Mouse (Mus musculus) layer of hippocampus, adult 9-11 months (tissue): ENCODE results near the gene Gps1.
"Not testable (repeated sequence)": the region's sequence is repeated elsewhere in the genome, so short reads cannot be mapped to it uniquely, and the experiment has no call there.

Experiments used
- DNase-seq: peaks from one replicate; pipeline ENCODE4 v3.0.0; 2022

The Gps1 gene

DNA sequence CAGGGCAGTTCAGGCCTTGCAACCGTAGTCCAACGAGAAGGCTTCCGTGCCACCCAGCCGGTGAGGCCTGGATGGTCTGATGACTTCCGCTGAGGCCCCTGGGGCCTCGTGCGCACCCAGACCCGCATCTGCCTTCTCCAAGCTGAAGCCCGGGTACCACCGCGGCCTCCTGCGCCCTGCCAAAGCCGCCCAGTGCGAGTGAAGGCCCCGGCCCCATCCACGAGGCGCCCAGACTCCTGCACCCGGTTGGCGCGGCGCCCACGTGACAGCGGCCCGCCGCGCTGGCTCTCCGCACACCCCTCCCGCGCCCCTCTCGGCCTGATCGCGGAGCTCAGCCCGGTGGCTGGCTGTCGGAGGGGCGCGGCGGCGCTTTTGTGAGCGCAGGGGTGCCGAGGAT, 39.5 kb downstream of the Gps1 start:
- no peak for DNase-seq

DNA sequence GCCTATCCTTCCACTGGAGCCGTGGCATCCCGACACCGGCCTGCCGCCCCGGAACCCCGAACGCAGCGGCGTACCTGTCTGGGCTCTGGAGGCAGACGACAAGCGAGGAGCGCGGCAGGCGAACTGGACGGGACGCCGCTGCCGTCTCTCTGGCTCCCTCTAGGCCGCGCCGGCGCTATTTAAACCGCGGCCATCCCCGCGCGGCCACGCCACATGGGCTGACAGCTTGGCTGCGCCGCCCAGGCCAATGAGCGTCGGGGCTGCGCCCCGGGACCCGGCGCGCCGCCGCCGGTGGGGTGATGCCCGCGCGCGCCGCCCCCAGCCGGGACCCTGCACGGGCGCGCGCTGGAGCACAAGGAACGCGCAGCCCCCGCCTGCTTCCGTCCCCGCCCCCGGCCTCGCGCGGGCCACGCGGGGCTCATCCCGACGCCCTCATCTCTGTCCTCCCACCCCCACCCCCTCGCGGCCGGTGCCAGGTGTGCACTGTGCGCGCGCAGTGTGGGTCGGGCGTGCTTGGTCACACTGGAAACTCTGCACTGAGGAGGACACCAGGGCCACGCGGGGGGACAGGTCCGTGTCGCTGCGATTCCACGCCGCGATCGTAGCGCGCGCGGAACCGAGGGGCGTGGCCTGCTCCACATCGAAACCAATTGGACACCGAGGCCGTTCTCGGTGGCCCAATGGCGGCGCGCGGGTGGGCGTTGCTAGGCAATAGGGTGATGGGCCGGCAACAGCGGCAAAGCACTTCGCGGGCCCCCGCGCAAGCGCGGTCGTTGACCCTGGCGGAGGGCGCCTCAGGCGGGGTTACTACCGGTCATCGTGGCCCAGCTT, 40.1 kb downstream of the Gps1 start, which contains the start of gene Fasn:
Fasn (minus strand) TSS at position 592 of the 831 bp plus-strand sequence.
- DNase-seq: peak; percentile 99

DNA sequence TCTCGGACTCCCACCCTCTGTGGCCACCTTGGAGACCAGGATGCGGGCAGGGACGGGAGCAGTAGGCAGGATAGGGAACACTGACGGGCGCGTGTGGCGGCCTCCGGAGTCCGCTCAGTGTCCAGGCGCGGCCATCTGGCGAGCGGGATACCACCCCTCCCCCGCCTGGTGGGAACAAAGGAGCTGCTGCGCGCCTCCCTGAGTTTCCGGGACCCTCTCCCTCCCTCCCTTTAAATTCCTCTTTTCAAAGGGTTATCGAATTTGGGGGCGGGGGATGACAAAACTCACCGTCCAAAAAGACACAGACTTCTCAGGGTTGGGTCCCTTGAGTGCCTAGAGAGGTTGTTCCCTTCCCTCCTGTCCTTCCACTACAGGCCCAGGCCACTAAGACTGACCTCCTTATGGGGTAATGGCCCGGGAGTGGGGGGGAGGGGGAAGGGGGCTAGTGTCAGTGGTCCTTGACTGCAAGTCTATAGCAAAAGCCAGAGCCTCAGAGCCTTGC, 40.8 kb downstream of the Gps1 start:
- DNase-seq: no peak

DNA sequence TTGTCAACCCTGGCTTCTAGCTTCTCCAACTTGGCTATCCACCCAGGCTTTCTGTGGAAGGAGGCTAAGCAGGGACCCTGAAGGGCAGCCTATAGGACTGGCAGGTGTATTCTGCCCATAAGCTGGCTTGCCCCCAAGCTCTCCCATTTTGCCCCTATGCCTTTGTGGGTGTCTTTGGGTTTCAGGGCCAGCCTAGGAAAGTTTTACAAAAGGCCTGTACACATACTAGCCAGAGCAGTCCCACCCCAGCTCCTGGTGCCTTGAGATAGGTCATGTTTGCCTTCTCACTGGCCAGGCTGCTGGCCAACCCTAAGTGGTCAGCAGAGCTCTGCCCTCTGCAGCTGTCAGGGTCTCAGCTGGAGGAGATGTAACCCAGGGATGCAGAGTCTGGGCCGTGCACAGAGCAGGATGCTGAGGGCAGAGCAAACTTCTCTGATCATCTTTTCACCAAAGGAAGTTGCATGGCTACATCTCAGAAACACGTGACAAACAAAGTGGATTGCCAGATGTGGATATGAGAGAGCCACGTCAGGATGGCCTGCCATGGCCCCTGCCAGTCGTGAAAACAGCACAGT, 41.3 kb downstream of the Gps1 start:
- DNase-seq: no peak

DNA sequence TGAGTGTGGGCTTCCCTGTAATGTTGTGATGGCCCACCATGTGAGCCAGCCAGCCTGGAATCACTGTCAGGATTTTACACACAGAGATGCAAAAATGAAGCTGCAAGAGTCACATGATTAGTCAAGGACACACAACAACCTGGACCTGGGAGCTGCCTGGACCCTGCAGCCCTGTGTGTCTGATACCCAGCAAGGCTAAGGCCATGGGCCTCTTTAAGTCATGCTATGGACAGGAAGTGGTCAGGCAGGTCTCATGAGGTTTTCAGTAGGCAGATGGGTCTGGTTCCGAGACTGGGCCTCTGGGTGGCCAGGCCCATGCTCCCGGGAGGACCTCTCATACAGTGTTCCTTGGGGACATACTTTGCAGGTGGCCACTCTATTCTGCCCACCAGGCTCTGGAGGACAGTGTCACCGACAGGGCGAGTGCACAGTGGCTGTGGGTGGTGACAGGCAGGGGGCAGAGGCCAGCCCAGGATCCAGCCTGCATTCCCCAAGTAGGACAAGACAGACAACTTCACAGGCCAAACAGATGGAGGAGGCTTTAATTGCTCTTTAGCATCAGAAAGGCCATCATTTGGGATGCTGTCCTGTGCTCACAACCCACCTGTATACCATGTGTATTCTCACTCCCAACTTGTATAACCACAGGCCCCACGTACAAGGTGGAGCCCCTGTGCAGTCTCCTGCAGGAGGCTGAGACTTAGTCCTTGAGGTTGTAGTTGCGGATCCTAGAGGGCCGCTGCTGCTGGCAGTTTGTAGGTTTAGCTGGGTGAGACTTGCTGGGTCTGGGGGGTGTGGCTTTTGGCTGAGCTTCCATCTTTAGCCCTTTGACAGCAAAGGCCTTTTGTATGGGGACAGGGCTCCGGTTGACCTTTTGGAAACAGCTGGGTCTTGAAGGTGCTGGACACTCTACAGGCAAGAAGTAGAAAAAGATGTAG, 42.2 kb downstream of the Gps1 start:
- DNase-seq: no peak

DNA sequence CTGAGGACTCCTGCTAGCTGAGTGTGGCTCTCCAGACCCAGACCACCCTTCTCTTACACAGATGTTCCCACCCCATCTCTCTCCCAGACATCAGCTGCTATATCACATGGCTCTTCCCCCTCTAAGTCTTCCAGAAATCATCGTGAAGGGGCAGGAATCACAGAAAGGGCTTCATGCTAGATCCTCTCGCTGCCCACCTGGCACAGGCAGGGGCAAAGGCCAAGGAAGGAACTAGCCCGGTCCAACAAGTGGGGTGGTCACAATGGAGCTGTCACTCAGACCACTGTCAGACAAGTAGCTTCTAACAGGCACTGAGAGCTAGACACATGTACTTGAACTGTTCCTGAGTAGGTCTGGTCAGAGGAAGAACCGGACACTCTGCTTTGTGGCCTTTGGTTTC, 44.3 kb downstream of the Gps1 start:
- no peak for DNase-seq

DNA sequence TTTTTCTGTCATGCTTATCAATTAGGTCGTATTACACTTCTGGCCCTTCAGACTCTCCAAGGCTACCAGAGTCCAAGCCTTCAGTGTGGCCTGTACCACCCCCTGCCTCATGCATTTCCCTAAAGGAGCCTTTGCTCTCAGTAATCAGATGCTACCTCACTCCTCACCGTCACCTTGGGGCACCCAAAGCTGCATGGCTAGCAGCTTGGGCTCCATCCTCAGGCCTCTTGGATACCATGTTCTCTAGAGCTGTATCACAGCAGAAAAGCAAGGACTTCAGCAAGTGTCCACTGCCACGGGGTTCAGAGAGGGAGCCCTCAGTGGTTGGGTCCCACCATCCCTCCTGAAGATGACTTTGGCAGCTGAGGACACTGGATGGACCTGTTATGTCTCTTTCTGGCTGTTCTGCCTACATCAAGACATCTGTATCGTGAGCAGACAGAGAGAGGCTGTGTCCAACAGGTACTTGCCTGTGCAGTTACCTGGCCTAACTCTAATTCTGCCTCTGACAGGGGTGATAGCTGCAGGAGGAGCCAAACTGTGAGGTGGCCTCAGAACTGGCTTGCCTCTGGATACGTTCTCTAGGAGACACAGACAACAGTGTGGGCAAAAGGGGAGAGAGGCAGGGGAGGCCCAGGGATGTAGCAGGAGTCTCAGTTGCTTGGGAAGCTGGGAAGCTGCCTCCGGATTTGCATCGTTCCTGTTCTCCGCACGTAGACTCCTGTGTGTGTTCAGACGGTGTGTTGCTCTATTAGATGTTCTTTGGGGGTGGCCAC, 45.9 kb downstream of the Gps1 start:
- DNase-seq: no peak

DNA sequence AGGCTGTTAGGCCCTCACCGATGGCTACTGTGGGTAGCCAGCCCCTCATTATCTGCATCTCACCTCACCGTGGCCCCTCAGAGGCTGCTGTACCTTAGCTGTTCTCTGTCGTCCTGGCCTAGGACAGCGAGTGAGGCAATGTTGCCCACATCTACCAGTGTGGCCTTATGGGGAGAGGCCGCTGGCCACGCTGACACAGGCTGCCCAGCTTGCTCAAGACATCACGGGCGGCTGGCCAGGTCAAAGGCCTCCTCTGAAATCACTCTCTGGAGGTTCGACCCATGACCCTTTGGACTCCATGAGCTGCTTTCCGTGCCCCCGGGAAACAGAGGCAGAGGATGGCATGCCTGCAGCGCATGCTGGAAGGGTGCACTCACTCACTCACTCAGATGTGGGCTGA, 46.6 kb downstream of the Gps1 start:
- no peak for DNase-seq

DNA sequence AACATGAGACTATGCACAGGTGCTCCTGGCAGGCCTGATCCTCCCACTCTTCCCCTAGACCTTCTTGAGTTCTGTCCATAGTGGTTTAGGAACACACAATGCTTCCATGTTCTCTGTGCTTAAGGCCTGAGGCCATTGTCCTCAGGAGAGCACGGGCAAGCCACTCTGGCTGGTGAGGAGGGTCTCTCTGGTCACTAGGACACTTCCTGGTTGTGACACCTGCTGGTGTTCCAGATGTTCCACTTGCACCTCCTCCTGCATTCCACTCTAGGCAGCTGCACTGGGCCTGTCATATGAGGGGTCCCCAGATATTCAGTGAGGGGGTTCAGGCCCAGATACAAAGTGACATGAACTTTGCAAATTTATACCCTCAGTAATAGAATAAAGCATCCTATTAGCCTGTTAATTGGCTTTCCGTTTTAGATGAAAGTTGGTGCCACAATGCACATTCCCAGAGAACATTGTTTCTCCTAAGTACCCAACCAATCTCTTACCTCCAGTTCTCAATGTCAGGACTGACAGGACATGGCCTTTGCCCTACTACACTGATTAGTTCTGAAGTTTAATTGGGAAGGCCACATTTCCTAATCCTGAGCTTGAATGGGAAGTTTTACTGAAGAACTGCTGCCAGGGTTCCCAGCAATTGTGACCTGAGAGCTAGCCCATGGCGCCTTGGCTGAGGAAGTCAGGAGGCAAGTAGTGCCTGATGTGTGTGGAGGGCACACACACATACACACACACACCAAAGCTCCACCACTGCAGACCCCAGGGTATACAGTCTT, 47.8 kb downstream of the Gps1 start:
- DNase-seq: no peak

DNA sequence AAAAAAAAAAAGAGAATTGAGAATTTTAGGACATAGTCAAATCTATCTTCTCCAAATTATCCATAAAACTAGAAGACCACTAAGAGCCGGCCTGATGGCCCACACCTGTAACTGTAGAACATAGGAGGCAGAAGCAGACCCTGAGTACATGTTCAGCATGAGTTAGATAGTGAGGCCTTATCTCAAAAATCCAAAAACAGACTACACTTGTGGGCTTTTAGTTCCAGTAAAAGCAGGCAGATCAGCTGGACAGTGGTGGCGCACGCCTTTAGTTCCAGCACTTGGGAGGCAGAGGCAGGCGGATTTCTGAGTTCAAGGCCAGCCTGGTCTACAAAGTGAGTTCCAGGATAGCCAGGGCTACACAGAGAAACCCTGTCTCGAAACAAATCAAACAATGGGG, 48.9 kb downstream of the Gps1 start:
- not testable (repeated sequence) for DNase-seq

DNA sequence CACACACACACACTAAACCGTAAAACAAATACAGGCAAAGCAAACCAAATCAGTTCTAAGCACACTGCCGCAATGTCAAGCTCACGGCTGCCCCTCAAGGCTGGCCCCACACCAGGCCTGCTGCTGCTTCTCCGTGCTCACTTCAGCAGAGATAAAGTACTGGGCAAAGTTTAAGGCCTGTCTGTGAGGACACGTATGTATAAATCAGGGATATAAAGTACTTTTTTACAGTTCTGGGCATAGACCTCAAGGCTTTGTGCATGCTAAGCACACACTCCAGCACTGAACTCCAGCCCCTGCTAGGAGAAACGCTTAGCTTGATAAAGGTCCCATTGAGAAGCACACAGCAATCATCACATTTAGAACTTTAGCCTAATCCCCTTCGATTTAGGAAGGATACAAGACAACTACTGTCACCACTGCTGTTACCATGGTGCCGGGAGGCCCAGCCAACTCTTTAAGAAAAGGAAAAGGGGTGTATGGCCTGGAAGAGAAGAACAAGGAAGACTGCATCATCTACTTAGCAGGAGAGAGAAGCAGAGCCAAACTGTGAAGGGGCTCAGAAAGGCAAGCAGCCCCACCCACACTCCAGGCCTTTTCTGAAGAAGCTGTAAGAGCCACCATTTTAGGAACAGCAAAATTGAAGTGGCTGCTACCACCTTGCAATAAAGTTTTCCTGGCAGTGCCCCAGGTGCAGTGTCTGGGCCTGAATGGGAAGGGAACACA, 49.6 kb downstream of the Gps1 start:
- DNase-seq: no peak
